Mouse (Mus musculus) gastrocnemius, postnatal 36 days (tissue): ENCODE measurements around the gene Steap1. TPM values are rescaled to one million over a fixed set of nuclear protein-coding genes. Genes with fewer than 3 reads are reported as not detected.
A peak's percentile ranks its signal among the peaks of the same experiment; 100 is the strongest.

Experiments used
- DNase-seq, 2 experiments: peaks; one replicate each; pipeline ENCODE4 v3.0.0; 2022
- intact Hi-C: fragments of 180-260 bp; cut with DNase I; formaldehyde crosslinking; loops from one replicate; pipeline ENCODE4 v1.15.1; 2025
- long read RNA-seq, 2 experiments: library from polyadenylated mRNA; stranded (forward); transcript quantifications; one replicate each; pipeline ENCODE4 v2.0.0; 2021
- total RNA-seq, 2 experiments: library from RNA; stranded (reverse); gene quantifications; 2 replicates each; pipeline ENCODE4 v1.2.3; 2021

The Steap1 gene
- not detected for total RNA-seq
- long read RNA-seq, experiment 1: 0 reads
- long read RNA-seq, experiment 2: 0 reads

DNA sequence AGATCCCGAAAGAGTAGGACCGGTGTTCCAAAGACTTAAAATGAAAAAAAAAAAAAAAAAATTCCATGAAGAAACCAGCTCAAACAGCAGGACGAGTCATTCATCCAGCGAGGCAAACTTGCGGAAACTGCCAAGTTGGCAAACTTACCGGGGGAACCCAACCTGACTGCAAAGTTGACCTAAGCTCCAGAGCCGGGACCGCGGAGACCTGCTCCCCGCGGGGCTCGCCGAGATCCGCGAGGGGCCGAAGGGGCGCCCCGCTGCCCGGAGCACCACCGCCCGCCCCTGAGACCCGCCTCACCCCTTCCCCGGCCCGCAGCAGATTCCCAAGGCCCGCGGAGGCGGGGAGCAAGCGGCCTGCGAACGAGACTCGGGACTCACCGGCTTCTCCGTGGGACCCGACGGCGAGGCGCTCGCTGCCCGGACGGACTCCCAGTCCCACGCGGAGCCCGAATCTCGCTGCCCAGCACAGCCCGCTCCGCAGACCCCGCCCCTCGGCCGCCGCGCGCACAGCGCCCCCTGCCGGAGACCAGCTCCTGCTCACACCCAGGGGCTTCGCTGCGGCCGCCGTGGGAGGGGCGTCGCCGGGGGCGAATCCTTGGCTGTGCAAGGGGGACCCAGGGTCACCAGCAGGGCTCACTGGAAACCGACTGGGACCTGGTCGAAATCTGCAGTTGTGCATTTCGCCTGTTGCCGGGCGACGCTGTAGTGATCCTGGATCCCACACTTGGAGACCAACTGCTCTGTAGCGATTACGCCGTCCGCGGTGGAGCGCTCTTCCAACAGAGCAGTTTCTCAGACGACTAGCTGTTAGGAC lies at the start of gene Steap1:
Gene Steap1, minus strand, starts transcription at position 461 of the 817 bp plus-strand sequence.
- intact Hi-C loops: loop anchor here (2.0 kb wide), 2 partner anchors 104 to 254 kb away; no protein-coding TSS in a partner anchor

GRCm38 (mm10) chr5:5787106-5787505 lies 38.0 kb upstream of the Steap1 start:
- intact Hi-C loops: no loop called here
- no peak for DNase-seq

More for the DNA sequence above, at the start of gene Steap1:
- DNase-seq: peak; percentile 84 to 86

- intact Hi-C loops: no loop called here
- DNase-seq: no peak
These were observed 7.4 kb upstream of the Steap1 start for GRCm38 (mm10) chr5:5756392-5757019.

DNA sequence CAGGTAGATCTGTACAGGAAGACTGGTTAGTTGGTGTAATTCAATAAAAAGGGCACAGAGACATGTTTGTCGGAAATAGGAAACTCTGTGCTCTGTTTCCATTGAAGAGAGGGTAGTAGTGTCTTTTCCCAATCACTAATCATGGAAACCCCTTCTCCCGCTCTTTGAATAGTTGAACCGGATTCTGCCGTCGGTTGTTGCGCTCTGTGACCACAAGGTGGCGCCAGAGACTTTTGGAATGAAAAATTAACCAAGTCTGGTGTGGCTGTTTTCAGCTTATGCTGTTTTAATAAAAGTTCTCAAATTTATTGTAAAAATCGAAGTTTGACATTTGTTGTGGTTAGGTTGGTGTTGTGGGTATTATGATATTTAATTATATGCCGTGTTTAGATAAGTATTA lies 5.9 kb upstream of the Steap1 start:
- intact Hi-C loops: no loop called here
- DNase-seq: peak; percentile 18 to 19

DNA sequence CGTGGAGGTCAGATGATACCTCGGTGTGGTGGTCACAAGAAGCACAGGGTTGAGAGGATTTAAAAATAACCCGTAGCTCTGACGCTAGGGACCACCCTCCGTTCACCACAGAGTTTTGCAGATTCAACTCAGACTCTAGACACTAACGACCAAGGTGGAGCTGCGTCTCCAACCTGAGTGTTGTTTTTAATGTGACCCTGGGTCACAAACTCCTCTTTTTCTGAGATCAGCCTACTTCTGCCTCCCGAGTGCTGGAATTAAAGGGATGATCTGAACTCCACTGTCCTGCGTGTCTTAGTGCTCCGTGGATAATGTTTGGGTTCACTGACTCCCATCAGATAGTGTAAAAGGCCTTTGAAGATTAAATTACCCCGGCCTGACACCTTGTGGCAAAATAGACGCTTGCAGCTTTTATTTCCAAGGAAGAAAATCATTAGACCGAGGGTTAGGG lies 671 bp upstream of the Steap1 start:
- DNase-seq: no peak
- intact Hi-C loops: loop anchor here (2.0 kb wide), 2 partner anchors 105 to 255 kb away; no protein-coding TSS in a partner anchor

DNA sequence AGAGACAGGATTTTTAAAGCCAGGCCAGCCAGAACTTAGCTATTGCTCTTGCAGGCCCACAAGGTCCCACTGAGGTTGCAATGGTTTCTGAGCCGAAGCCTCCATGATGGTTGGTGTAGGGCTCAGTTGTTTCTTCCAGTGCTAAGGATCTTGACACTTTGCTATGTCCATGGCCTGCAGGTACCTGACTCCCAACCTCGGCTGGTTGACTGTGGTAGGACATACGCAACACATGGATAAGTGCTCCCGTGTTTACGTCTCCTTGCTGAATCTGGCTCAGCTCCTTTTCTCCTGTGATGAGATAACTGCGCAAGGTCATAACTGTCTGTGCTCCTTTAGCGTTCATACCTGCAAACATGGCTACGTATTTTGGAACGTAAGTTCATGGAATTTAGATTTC lies 14.7 kb downstream of the Steap1 start:
- intact Hi-C loops: no loop called here
- DNase-seq: no peak

GRCm38 (mm10) chr5:5732858-5733257 lies 16.3 kb downstream of the Steap1 start:
- DNase-seq: no peak
- intact Hi-C loops: no loop called here

DNA sequence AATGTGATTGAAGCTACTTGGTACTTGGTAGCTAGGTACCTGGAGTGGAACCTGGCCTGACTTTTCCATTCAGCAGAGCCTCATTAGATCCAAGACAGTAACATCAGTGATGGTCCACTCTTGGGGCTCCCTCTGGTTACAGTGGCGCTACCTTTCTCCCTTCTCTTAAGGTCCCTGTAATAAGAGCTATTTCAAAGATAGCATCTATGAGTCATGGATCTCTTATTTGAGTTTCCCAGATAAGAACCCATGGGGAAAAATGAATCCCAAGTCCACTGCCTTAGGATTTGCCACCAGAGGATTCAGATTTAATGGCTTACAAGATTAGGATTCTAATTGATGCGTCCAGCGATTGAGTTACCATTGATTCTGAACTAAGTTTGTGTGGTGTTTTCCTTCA lies 16.9 kb downstream of the Steap1 start:
- no peak for DNase-seq
- intact Hi-C loops: no loop called here

DNA sequence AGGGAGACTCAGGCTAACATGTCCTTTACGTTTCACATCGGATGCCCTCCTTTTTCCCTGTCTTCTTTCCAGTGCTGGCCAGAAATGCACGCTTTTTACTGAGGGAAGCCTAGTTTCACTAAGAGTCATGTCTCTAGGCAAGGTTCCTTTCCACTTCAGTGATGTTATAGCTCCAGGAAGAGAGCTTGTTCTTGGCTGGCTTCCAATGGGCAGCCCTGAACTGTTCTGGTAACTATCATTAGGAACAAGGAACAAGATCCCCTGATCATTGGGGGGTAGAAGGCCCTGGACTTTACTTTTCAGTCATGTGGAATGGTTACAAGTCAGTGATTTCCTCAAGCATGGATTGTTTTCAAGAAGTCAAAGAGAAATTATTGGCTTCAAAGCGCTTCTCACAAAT lies 19.2 kb downstream of the Steap1 start:
- no peak for DNase-seq
- intact Hi-C loops: no loop called here

GRCm38 (mm10) chr5:5722217-5722616 lies 26.9 kb downstream of the Steap1 start:
- DNase-seq: no peak
- intact Hi-C loops: no loop called here

DNA sequence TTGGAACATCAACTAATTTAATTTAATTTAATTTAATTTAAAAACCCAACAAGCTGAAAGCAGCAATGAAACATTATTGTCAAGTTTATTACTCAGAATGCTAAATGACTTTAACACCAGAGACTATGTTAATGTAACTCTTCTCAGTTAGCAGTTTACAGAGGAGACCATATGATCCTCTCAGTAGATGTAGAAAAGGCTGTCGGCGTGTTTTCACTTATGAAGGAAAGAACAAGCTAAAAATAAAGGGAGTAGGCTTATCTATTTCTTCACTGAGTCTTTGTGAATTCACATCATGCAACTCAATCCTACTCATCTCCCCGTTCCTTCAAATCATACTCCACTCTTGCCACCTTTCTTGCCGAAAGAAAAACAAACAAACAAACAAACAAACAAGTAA lies 38.1 kb downstream of the Steap1 start:
- intact Hi-C loops: no loop called here

GRCm38 (mm10) chr5:5707341-5708278 lies 41.5 kb downstream of the Steap1 start:
- intact Hi-C loops: no loop called here
- no peak for DNase-seq

More for the DNA sequence above, 38.1 kb downstream of the Steap1 start:
- no peak for DNase-seq

- DNase-seq: no peak
- intact Hi-C loops: no loop called here
These were observed 44.1 kb downstream of the Steap1 start for GRCm38 (mm10) chr5:5705019-5705418.

DNA sequence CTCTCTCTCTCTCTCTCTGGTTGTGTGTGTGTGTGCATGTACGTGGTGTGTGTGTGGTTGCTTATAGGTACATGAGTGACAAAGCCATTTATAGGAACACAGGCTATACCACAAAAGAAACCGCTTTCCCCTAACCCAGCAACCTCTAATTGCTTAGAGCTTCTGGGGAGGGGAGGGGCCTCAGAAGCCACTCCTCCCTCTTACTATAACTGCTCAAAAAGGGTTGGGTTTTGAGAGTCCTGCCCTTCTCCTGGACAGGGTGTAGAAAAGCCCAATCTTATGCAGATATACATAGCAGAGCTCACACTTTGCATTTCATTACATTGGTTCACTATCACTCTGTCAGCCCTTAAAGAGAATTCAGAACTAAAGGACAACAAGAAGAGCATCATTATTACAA lies 48.7 kb downstream of the Steap1 start:
- no peak for DNase-seq
- intact Hi-C loops: no loop called here

- intact Hi-C loops: no loop called here
These were observed 50.3 kb downstream of the Steap1 start for GRCm38 (mm10) chr5:5698830-5699229.

DNA sequence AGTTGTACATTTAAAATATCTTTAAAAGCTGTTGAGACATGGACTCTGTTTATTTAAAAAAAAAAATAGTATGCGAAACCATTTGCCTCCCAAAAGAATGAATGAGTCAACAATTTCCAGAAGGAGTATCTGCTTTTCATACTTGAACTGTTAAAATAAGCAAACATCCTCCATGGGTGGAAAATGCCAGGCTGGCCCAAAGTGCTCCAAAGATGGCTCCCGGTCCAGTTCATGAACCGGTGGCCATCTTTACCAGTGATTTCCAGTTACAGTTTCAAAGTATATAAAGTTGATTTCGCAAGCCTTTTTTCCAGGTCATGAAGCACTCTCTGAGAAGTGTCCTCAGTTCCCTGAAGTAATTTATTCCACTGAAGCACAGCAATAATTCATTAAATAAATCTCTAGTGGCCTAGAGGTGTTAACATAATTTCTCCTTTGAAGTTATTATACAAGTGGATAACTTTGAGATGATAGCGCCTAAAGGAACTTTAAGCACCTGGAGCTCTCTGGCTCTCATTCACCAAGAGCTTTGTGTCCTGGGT lies 53.7 kb downstream of the Steap1 start:
- intact Hi-C loops: no loop called here
- DNase-seq: no peak

More at GRCm38 (mm10) chr5:5698830-5699229, 50.3 kb downstream of the Steap1 start:
- no peak for DNase-seq

DNA sequence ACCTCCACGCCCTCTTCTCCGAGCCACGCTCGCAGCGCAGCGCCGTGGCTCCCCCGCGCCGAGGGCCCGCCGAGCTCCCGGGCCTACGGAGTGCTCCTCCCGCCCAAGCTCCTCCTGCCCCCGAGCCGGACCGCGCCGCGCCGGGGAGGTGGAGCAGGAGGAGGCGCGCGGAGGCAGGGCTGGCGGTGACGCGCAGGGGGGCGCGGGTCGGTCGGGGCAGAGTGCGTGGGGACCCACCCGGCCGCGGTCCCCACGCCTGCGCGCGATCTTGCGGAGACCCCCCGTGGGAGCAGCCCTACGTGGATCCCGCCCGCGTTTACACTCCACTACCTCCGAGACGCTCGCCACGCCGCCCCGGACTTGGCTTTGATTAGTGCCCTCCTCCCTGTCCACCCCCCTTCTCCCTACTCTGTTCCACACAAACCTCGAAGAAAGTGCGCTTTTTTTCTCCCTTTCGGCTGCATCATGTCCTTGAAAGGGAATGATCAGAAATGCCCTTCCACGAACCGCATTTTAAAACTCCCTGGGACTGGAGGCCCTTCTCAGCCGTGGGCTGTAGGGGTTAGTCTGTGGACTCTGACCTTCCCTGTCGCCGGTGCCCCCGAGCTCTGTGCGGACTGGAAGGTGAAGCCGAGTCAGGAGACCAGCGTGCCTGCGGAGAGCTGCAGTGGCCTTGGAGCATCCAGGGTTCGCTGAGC lies 55.0 kb downstream of the Steap1 start, which contains the start of gene Steap2:
Gene Steap2, minus strand, starts transcription at position 623 of the 698 bp plus-strand sequence.
- peak; percentile 24 to 28 for DNase-seq
- intact Hi-C loops: no loop called here

DNA sequence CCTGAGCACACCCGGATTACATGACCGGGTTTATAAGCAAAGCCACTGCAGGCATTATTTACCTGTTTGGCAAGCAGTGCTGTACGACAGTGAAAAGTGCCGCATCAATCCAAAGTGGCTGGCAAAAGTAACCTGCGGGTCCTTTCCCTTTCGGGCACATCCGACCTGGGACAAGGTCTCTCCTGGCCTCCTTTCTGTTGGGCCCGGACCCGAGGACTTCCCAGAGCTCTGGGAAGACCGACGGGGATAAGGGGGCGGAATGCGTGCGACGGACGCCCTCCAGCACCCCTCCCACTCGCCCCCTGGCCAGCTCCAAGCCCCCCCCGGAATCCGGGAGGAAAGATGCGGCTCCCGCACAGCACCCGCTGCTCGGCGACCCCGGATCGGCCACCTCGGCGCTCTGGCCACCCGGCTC lies 55.6 kb downstream of the Steap1 start:
- no peak for DNase-seq
- intact Hi-C loops: no loop called here

- intact Hi-C loops: no loop called here
These were observed 56.9 kb downstream of the Steap1 start for GRCm38 (mm10) chr5:5692167-5692738.

More at GRCm38 (mm10) chr5:5692167-5692738, 56.9 kb downstream of the Steap1 start:
- DNase-seq: no peak
